Mouse (Mus musculus) cerebellum, adult (tissue): ENCODE measurements at regions not wholly inside any gene's neighbourhood (a gene's known extent, or its start where the extent isn't known, plus 50 kb on each side); places are given as distances from the start of the nearest gene placed in this dataset.

ENCODE experiments used
- ATAC-seq: cut with Nextera tagmentation; 2 replicates; pipeline ENCODE4 v1.9.2; 2017; ENCODE audit warnings: mild to moderate bottlenecking, moderate library complexity, mixed read lengths; ENCODE audit not compliant: insufficient number of reproducible peaks, low FRiP score, low TSS enrichment

- ATAC-seq = no peak
Observed at GRCm38 (mm10) chr10:65244527-65244926, 1154.5 kb upstream of the Lrrtm3 start.

GRCm38 (mm10) chr10:65224130-65224529 lies 1134.1 kb upstream of the Lrrtm3 start:
- no peak for ATAC-seq

- ATAC-seq = no peak
Observed at GRCm38 (mm10) chr10:65221181-65221580, 1131.1 kb upstream of the Lrrtm3 start.

- no peak; the same call in 1 of the 2 replicates for ATAC-seq
Observed at GRCm38 (mm10) chr10:65219251-65219650, 1129.2 kb upstream of the Lrrtm3 start.

- no peak for ATAC-seq
Observed at GRCm38 (mm10) chr10:65216226-65216625, 1126.1 kb upstream of the Lrrtm3 start.

- no peak for ATAC-seq
Observed at GRCm38 (mm10) chr10:65215206-65215605, 1125.1 kb upstream of the Lrrtm3 start.

- peak; percentile 64; the same call in 1 of the 2 replicates for ATAC-seq
Observed at GRCm38 (mm10) chr10:65183659-65184058, 1093.6 kb upstream of the Lrrtm3 start.

- no peak for ATAC-seq
Observed at GRCm38 (mm10) chr10:65182597-65182996, 1092.5 kb upstream of the Lrrtm3 start.

- ATAC-seq = 0 out of 2 replicates have a peak, but pooled peaks have one; percentile 64
Observed at GRCm38 (mm10) chr10:65179101-65179500, 1089.0 kb upstream of the Lrrtm3 start.

- ATAC-seq = no peak
Observed at GRCm38 (mm10) chr10:65154131-65154530, 1064.1 kb upstream of the Lrrtm3 start.

- no peak for ATAC-seq
Observed at GRCm38 (mm10) chr10:65124940-65125610, 1035.0 kb upstream of the Lrrtm3 start.

- ATAC-seq = no peak
Observed at GRCm38 (mm10) chr10:65118212-65118611, 1028.1 kb upstream of the Lrrtm3 start.

GRCm38 (mm10) chr10:65114586-65114985 lies 1024.5 kb upstream of the Lrrtm3 start:
- ATAC-seq = no peak

GRCm38 (mm10) chr10:65110729-65111128 lies 1020.7 kb upstream of the Lrrtm3 start:
- ATAC-seq = peak; percentile 49; the same call in 1 of the 2 replicates

GRCm38 (mm10) chr10:65107413-65107812 lies 1017.3 kb upstream of the Lrrtm3 start:
- ATAC-seq = no peak

- no peak for ATAC-seq
Observed at GRCm38 (mm10) chr10:65084446-65084845, 994.4 kb upstream of the Lrrtm3 start.

GRCm38 (mm10) chr10:65081638-65082037 lies 991.6 kb upstream of the Lrrtm3 start:
- ATAC-seq = no peak

GRCm38 (mm10) chr10:65058086-65058485 lies 968.0 kb upstream of the Lrrtm3 start:
- ATAC-seq = no peak
